Mouse (Mus musculus) urinary bladder, postnatal 0 days (tissue): ENCODE results near the gene Gcm1. TPM values are rescaled to one million over a fixed set of nuclear protein-coding genes. Genes with fewer than 3 reads are reported as not detected.

Experiments used
- polyA plus RNA-seq: library from polyadenylated mRNA; unstranded; fragments of >200 nt; fragmentation: Nextera tagmentation; extraction: Ambion mirVana; gene quantifications from 2 replicates; pipeline ENCODE4 v1.2.1, GENCODE M21; 2015

The Gcm1 gene
- polyA plus RNA-seq, result not detected in 2 replicates

GRCm38 (mm10) chr9:78051677-78052076 lies at the start of gene Gcm1:
Gene Gcm1, plus strand, starts transcription at chr9:78051924.

DNA sequence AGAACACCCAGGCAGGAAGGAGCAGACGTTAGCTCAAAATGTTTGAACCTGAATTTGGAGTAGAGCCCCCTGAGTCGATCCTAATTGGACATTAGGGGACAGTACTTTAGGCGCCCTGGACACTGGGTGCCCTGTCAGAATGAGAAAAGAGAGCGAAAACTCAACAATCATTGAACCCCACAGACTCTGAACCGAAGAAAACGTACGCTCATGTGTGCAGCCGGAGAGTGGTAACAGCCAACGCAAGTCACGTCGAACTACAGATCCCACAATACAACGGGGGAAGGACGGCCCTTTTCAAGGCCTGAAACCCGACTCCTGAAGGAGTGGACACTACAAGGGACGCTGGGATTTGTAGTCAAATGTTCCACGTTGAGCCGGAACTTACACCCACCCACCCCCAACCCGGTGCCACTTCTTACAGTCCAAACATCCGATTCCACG lies 57.1 kb downstream of the Gcm1 start, which contains the start of the genes Fbxo9 and Ick:
Gene Fbxo9, minus strand, starts transcription at position 270 of the 444 bp plus-strand sequence.
Gene Ick, plus strand, starts transcription at position 397 of the 444 bp plus-strand sequence.

Other genes starting within 250 kb of the Gcm1 start
- gene Elovl5, start 134.6 kb upstream of the Gcm1 start, polyA plus RNA-seq, result 56.3 and 76.1 TPM in 2 replicates
- gene Fbxo9, start 57.1 kb downstream of the Gcm1 start, polyA plus RNA-seq, result 32.6 and 35.6 TPM in 2 replicates
- 12.4 and 14.2 TPM in 2 replicates for gene Ick, start 57.3 kb downstream of the Gcm1 start, polyA plus RNA-seq
- 481 and 522 TPM in 2 replicates for gene Gsta4, start 130.8 kb downstream of the Gcm1 start, polyA plus RNA-seq
- 1.9 and 2.7 TPM in 2 replicates for gene Gsta1, start 178.7 kb downstream of the Gcm1 start, polyA plus RNA-seq
- 1.4 and 1.5 TPM in 2 replicates for gene Gm3776, start 205.2 kb downstream of the Gcm1 start, polyA plus RNA-seq
- gene Gm10639, start 238.0 kb downstream of the Gcm1 start, polyA plus RNA-seq, result 0.45 TPM in 1 of 2 replicates, not detected in the other